Mouse (Mus musculus): ENCODE measurements around the gene Tmem185a. TPM values are rescaled to one million over a fixed set of nuclear protein-coding genes. Genes with fewer than 3 reads are reported as not detected.

Gene Tmem185a
- polyA plus RNA-seq, 1 experiment from 2014 or later, result 38.3 TPM

Other genes starting within 250 kb of the Tmem185a start
- gene Ids, start 112.1 kb downstream of the Tmem185a start, polyA plus RNA-seq (2016; fragmentation: Nextera tagmentation; extraction: Ambion mirVana), result 1.2 and 1.5 TPM in 2 replicates
- gene 1110012L19Rik, start 91.3 kb downstream of the Tmem185a start, polyA plus RNA-seq (2016; fragmentation: Nextera tagmentation; extraction: Ambion mirVana), result 23.7 and 24.5 TPM in 2 replicates

Measured in heart, embryonic 12.5 days (tissue).